Mouse (Mus musculus) forebrain, embryonic 10.5 days (tissue): ENCODE results near the gene Nlrc5. TPM values are rescaled to one million over a fixed set of nuclear protein-coding genes. Genes with fewer than 3 reads are reported as not detected.

Source experiments
- DNase-seq: peaks from one replicate; pipeline ENCODE4 v3.0.0-alpha.2; 2017; ENCODE audit warnings: low spot score; ENCODE audit errors: extremely low spot score
- H3K27ac ChIP-seq: fragments of 300-500 bp; sonication (generic); 2 replicates; pipeline ENCODE4 v1.5.1; 2016; ENCODE audit warnings: mild to moderate bottlenecking
- H3K27me3 ChIP-seq: fragments of 300-500 bp; sonication (generic); 2 replicates; pipeline ENCODE4 v1.6.1; 2016; ENCODE audit warnings: mild to moderate bottlenecking; ENCODE audit not compliant: poor library complexity, severe bottlenecking
- H3K36me3 ChIP-seq: fragments of 300-500 bp; sonication (generic); replicated peaks from 2 replicates; pipeline ENCODE4 v1.6.1; 2016; ENCODE audit warnings: mild to moderate bottlenecking, moderate library complexity
- H3K4me1 ChIP-seq: fragments of 300-500 bp; sonication (generic); 2 replicates; pipeline ENCODE4 v1.6.1; 2016
- H3K4me3 ChIP-seq: fragments of 300-500 bp; sonication (generic); 2 replicates; pipeline ENCODE4 v1.5.1; 2016; ENCODE audit warnings: mild to moderate bottlenecking, moderate library complexity
- H3K9me3 ChIP-seq: fragments of 300-500 bp; sonication (generic); 2 replicates; pipeline ENCODE4 v1.6.1; 2016; ENCODE audit warnings: mild to moderate bottlenecking, moderate library complexity
- WGBS: fragments of 180-500 bp; shearing (Covaris S2); methylation state at CpG from one replicate; pipeline ENCODE4 v1.1.7; 2016; 5-methylcytosine and 5-hydroxymethylcytosine counted together
- microRNA-seq: library from miRNA; unstranded; fragments of <30 nt; microRNA quantifications from one replicate; pipeline ENCODE4, GENCODE M21; 2017
- polyA plus RNA-seq: library from polyadenylated mRNA; unstranded; fragments of >200 nt; fragmentation: Nextera tagmentation; extraction: Ambion mirVana; gene quantifications from 2 replicates; pipeline ENCODE4 v1.2.1, GENCODE M21; 2016

The Nlrc5 gene
- polyA plus RNA-seq, 1 experiment from 2014 or later: 0.25 TPM

GRCm38 (mm10) chr8:94567159-94567849 is 133.1 kb downstream of the Nlrc5 start:
- peak overlapping the region; percentile 81 for H3K27ac ChIP-seq
- peaks cover 44% of the 10 kb centered on the region for H3K4me1 ChIP-seq
- 52% methylated on average over 8 of the region's 8 CpGs for WGBS
- H3K27me3 ChIP-seq: no peaks in the 10 kb centered on the region
- no peaks in the 10 kb centered on the region for H3K9me3 ChIP-seq
- DNase-seq: peak; percentile 47
- H3K36me3 ChIP-seq: peaks cover 12% of the 10 kb centered on the region
- H3K4me3 ChIP-seq: peak overlapping the region; percentile 12; the same call in 1 of the 2 replicates

GRCm38 (mm10) chr8:94568098-94568497 is 133.9 kb downstream of the Nlrc5 start:
- Histone ChIP-seq H3K9me3 (no peaks in the 10 kb centered on the region), H3K36me3 (peaks cover 18% of the 10 kb centered on the region), H3K27ac (peak overlapping the region; percentile 36; the same call in 1 of the 2 replicates), H3K4me1 (peaks cover 44% of the 10 kb centered on the region), H3K27me3 (no peaks in the 10 kb centered on the region), H3K4me3 (no peak overlapping the region)
- 90% methylated on average over 8 of the region's 8 CpGs for WGBS
- no peak for DNase-seq

GRCm38 (mm10) chr8:94569419-94569818 is 135.3 kb downstream of the Nlrc5 start:
- no peaks in the 10 kb centered on the region for H3K9me3 ChIP-seq
- peaks cover 44% of the 10 kb centered on the region for H3K4me1 ChIP-seq
- no peak overlapping the region for H3K4me3 ChIP-seq
- no peak for DNase-seq
- H3K27ac ChIP-seq: 0 out of 2 replicates have a peak overlapping the region, but pooled peaks have one; percentile 2
- H3K36me3 ChIP-seq: peaks cover 30% of the 10 kb centered on the region
- WGBS: 71% methylated on average over 1 of the region's 1 CpGs
- H3K27me3 ChIP-seq: no peaks in the 10 kb centered on the region

- DNase-seq: no peak
- H3K4me1 ChIP-seq: peaks cover 25% of the 10 kb centered on the region
- no peaks in the 10 kb centered on the region for H3K9me3 ChIP-seq
- H3K4me3 ChIP-seq: no peak overlapping the region
- no peaks in the 10 kb centered on the region for H3K27me3 ChIP-seq
- WGBS: 80% methylated on average over 2 of the region's 2 CpGs
- no peak overlapping the region for H3K27ac ChIP-seq
- peaks cover 51% of the 10 kb centered on the region for H3K36me3 ChIP-seq
These were observed 137.7 kb downstream of the Nlrc5 start for GRCm38 (mm10) chr8:94571896-94572295.

GRCm38 (mm10) chr8:94574159-94574907 is 140.2 kb downstream of the Nlrc5 start:
- 92% methylated on average over 16 of the region's 16 CpGs for WGBS
- H3K36me3 ChIP-seq: peaks cover 72% of the 10 kb centered on the region
- H3K4me3 ChIP-seq: no peak overlapping the region
- no peaks in the 10 kb centered on the region for H3K9me3 ChIP-seq
- no peak for DNase-seq
- H3K27me3 ChIP-seq: no peaks in the 10 kb centered on the region
- peaks cover 12% of the 10 kb centered on the region; the same call in 1 of the 2 replicates for H3K4me1 ChIP-seq
- no peak overlapping the region for H3K27ac ChIP-seq

GRCm38 (mm10) chr8:94575148-94575547 is 141.0 kb downstream of the Nlrc5 start:
- no peak overlapping the region for H3K27ac ChIP-seq

More at GRCm38 (mm10) chr8:94575148-94575547, 141.0 kb downstream of the Nlrc5 start:
- no peaks in the 10 kb centered on the region for H3K27me3 ChIP-seq
- no peaks in the 10 kb centered on the region for H3K9me3 ChIP-seq
- H3K4me1 ChIP-seq: peaks cover 5% of the 10 kb centered on the region; the same call in 1 of the 2 replicates
- WGBS: 92% methylated on average over 4 of the region's 4 CpGs
- DNase-seq: no peak
- peaks cover 79% of the 10 kb centered on the region for H3K36me3 ChIP-seq
- no peak overlapping the region for H3K4me3 ChIP-seq

Small RNA genes lying within 50 kb of the gene (microRNA-seq; reads per million reads assigned to microRNA genes)
- not detected for gene Mir7072

Other genes with a start within 250 kb of the Nlrc5 start
- gene Nup93, start 219.8 kb upstream of the Nlrc5 start, polyA plus RNA-seq: 155 and 164 TPM in 2 replicates
- not detected in 2 replicates for gene Slc12a3, start 105.2 kb upstream of the Nlrc5 start, polyA plus RNA-seq
- 44.9 and 53.0 TPM in 2 replicates for gene Herpud1, start 47.9 kb upstream of the Nlrc5 start, polyA plus RNA-seq
- 16.2 and 16.3 TPM in 2 replicates for gene Cpne2, start 98.6 kb downstream of the Nlrc5 start, polyA plus RNA-seq
- 48.3 and 48.9 TPM in 2 replicates for gene Rspry1, start 167.6 kb downstream of the Nlrc5 start, polyA plus RNA-seq
- 90.1 and 90.5 TPM in 2 replicates for gene Fam192a, start 167.6 kb downstream of the Nlrc5 start, polyA plus RNA-seq
- 209 and 223 TPM in 2 replicates for gene Arl2bp, start 232.2 kb downstream of the Nlrc5 start, polyA plus RNA-seq